Mouse (Mus musculus) testis, adult 10 weeks (tissue): ENCODE data around the gene Ces1h. TPM values are rescaled to one million over a fixed set of nuclear protein-coding genes. Genes with fewer than 3 reads are reported as not detected.

Experiments
- polyA plus RNA-seq: library from polyadenylated mRNA; stranded (reverse); fragments of 350-450 nt; fragmentation: Illumina TruSeq; extraction: RNeasy Lipid Tissue Mini Kit (QIAGEN cat#74804); gene quantifications from one replicate; pipeline ENCODE4 v1.2.3, GENCODE M21; 2014; ENCODE audit warnings: low read depth, low replicate concordance

The Ces1h gene
- polyA plus RNA-seq: 1.5 TPM

DNA sequence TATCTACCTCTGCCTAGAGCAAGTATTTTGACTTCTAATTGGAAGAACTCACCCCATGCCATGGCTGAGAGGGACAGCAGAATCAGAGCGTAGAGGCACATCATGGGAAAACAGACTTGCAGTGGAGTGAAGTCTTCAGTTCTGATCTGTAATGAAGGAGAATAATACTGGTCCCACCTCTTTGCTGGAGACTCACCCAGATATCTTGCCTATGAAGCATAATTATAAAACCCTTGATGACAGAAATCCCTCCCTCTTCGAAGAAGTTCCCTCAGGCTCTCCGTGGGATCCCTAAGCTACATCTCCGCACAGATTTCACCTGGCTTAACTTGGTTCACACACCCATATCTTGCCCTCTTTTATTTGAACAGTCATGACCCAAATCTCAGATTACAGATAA lies at the start of gene Ces1h:
TSS of gene Ces1h (minus strand) at position 101 of the 400 bp plus-strand sequence.

DNA sequence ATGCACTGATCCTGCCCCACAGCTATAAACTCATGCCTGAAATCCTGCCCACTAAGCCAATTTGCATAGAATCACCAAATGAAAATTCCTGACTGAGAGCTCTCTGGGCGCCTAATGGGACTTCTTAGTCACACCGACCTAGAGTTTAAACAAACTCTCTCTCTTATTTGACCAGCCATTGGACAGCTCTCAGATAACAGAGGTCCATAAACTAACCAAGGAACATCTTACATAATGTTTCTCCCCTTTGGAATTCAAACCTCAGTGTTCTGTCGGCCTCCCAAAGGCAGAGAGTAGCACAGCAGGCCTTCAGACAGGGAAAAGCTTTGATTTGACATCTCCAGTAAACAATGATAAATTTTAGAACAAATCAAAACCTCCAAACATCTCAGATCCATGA lies 42.3 kb downstream of the Ces1h start, which contains the start of gene Ces1g:
TSS of gene Ces1g (minus strand) at position 102 of the 400 bp plus-strand sequence.

Other genes starting within 250 kb of the Ces1h start
- gene Ces1c, start 248.4 kb downstream of the Ces1h start, polyA plus RNA-seq: 0.22 TPM
- gene Ces1d, start 181.9 kb downstream of the Ces1h start, polyA plus RNA-seq: 26.4 TPM
- not detected for gene Ces1e, start 150.1 kb downstream of the Ces1h start, polyA plus RNA-seq
- gene Ces1f, start 100.0 kb downstream of the Ces1h start, polyA plus RNA-seq: not detected
- gene Ces1g, start 42.4 kb downstream of the Ces1h start, polyA plus RNA-seq: 0.21 TPM
- gene Ces5a, start 156.1 kb upstream of the Ces1h start, polyA plus RNA-seq: 6.7 TPM